Mouse (Mus musculus): Measurements from ENCODE around the gene Gm20388.

DNA sequence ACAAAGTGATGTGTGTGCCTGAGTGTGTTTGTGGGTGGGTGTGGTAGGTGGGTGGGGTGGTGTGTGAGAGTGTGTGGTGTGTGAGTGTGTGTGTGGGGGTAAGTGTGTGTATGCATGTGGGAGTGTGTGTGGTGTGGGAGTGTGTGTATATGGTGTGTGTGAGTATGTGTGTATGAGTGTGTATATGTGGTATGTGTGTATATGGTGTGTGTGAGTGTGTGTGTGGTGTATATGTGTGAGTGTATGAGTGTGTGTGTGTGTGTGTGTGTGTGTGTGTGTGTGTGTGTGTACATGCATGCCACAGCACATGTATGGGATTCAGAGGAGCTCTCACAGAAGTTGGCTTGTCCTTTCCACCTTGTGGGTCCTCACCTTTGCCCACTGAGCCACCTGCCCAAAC lies 1936.2 kb downstream of the Gm20388 start:
- no peak for TF ChIP-seq CTCF (IDR thresholded peaks at IDR 0.05; ENCODE audit: insufficient read depth, low read depth, low read length)
- no peak for TF ChIP-seq POLR2A (IDR thresholded peaks at IDR 0.05; ENCODE audit: insufficient read depth, low read depth, low read length)

Data from olfactory bulb, adult 2 months (tissue).